Mouse (Mus musculus) right cerebral cortex, adult 2 months (tissue): ENCODE measurements at regions not wholly inside any gene's neighbourhood (a gene's known extent, or its start where the extent isn't known, plus 50 kb on each side); places are given as distances from the start of the nearest gene placed in this dataset.

Source experiments
- DNase-seq, 2 experiments: peaks; one replicate each; pipeline ENCODE4 v3.0.0; 2021 to 2022; ENCODE audit warnings: low spot score in 2 of 2

DNA sequence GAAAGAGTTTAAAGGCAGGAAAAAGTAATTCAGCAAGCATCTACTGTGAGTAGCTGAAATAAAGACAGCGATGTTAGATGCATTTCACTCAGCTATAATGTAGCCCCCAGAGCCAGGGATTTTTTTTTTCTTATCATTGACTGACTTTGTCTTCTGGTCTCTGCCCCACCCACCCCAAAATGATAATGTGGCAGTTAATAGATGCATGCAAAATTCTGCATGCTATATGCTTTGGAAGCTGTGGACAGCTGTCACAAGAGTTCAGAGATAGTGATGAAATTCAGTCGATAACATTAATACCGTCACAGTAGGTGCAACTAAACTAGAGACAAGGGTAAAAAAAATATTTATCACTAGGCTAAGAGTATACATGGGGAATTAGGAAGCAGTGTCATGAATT is 263.7 kb downstream of the Rpl36a-ps1 start:
- no peak for DNase-seq

DNA sequence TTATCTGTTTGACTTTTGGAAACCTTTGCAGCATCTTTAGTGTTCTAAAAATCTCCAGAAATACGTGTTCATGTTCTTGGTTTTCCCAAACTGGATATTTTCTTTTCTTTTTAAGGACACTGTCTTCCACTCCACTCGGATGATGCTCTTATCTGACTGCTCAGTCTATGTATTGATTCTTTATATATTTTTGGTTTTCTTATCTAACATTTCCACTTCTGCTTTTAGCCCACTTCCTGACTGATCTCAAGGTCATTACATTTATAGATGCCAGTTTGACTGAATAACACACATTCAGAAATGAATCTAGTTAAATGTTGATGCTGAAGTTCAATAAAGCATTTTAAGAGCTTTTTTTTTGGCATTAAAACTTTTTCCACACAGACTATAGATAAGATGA is 265.3 kb downstream of the Rpl36a-ps1 start:
- no peak for DNase-seq

DNA sequence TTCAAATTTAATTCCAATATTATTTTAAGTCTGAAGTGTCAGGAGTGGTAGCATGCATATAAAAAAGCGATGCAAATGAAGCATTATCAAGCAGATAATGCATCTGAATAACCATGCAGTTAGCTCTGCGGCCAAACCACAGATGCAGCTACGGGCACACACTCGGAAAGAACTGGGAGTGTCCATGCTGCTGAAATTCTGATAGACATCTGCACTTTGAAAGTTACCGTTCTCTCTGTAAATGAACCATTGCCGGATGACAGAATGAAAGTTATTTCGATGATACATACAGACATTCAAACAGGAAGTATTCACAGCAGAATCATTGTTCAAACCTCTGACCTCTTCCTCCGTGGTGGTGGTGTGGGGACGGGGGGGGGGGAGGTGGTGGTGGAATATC is 271.6 kb downstream of the Rpl36a-ps1 start:
- no peak for DNase-seq

DNA sequence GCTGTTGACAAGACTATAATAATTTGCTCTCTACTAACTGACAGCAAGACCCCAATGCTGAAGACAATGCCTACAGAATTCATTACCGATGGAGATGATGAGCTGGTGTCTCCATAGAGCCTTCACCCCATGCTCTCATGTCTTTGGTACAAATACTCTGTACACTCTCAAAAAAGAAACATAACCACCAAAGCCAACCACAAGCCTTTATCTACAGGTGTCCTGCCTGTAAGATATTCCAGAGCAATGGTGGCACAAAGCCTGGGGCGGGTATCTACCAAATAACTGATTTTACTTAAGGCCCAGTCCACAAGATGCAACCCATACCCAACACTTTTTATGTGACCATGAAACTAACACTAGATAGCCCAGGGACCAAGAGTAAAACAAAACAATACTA is 273.1 kb downstream of the Rpl36a-ps1 start:
- no peak for DNase-seq

DNA sequence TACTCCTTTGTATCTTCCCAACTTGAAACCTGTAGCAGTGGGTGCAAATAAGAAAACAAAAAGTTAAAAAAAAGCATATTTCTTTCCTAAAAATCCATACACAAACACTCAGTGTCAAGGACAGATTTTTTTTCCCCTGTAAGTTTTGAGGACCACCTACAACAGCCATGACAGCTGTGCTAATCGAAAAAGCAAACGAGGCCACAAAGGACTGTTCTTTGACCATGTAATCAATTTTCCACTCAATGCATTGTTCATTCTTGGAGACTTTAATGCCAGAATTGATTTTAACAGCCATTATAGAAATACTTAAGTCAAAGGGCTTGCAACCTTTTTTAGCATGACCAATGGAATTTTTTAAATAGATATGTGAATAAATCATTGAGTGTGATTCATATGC is 286.1 kb downstream of the Rpl36a-ps1 start:
- no peak for DNase-seq

DNA sequence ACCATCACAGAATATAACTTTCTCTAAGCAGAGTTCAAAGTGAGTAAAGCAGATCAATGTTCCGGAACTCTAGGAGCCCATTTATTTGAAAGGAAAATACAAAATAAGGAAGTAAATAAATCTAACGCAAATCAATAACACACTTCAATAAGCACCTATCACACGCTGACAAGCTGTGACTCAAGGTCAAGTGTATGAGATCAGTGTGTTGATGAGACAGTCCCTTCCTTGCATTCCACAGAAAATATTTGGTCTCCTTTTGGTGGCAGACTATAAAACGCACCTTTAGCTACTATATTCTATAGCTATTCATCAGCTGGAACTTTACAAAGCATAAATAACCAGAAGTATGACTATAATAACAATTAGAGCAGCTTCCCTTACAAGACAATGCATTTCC is 286.5 kb downstream of the Rpl36a-ps1 start:
- no peak for DNase-seq

DNA sequence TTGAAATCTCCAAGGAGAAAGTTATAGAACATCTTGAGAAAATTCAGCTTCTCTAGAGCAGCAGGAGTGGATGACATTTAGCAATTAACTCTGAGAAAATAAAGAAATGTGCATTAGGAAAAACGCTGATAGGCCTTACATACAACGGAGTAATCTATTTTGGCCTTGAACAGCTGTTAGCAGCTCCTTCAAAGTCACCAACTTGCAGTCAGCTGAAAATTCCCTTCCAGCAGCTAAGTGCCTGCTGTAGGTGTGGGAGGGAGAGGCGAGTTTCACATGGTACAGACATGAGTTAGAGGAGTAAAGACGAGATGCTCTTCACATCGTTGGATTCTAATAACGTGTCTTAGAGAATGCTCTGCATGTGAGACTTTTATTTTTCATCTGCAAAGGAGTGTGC is 290.8 kb downstream of the Rpl36a-ps1 start:
- peak; percentile 8 to 36 for DNase-seq

DNA sequence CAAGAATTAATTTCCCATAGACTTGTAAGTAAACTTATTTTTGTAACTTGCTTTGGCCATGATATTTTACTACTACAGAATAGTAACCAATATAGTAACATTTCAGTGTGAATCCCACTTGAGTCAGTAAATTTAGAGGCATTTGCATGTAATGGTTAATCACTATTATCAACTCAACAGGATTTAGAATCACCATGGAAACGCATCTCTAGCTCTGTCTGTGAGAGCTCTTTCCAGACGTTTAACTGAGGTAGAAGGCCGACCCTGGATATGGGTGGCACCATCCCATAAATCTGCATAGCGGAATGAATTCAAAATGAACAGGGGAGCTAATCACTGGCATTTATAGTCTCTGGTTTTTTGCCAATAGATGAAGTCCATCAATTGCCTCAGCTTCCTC is 337.6 kb downstream of the Rpl36a-ps1 start:
- DNase-seq, result no peak

DNA sequence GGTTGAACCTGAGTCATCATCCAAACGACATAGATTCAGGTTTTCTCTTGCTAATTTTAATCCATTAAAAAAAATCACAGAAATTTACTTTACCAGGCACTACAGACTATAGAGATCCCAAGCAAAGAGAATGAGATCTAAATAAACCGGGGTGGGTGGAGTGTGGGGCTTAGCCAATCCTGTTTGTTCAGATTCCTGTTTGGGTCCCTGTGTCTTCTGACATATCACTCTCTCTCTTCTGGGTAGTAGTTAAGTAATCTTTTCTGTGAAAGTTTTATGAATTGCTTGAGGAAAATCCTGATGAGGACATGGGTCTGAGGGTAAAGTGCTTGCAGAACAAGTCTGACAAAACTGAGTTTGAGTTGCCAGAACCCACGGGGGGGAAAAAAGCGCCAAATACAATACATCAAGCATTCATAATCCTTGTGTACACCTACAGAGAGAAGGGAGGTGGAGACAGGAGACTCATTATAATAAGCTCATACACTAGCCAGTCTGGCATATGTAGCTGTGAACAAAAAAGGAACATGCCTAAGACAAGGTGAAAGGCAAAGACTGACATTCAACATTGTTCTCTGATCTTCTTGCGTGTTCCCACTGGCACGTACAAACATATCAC is 339.8 kb downstream of the Rpl36a-ps1 start:
- no peak for DNase-seq

DNA sequence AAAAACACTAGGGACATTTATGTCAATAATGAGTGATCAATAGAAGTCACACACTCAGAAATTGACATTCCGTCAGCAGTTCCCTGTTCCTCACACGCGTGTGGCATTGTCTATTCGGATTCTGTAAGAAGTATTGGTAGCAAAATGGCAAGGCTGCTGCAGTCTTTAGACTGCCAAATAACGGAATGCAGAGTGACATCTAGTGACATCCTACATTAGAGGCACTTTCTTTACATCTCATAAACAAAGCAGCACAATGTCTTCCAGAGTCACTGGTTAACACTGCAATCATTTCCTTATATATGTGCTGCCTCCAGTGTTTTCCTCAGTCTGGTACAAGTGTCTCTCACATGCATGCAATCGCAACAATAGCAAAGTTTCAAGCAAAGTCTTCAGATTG is 342.9 kb downstream of the Rpl36a-ps1 start:
- DNase-seq, result no peak

DNA sequence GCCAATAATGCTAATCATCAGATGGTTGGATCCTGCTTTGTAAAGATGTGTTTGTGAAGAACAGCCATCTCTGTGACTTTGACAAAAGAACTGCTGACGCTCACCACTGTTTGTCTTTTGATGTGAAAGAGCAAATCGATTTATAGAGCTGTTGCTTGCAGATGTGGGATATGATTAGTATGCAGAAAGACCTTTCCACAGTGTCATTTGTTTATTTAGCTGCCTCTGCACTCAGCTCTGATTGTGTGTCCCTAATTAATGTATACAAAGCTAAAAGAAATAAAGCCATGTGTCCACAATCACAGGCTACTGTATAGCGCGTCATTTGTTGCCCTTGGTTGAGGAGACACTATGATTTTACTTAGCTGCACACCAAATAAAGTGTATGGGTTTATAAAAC is 343.6 kb downstream of the Rpl36a-ps1 start:
- no peak for DNase-seq

DNA sequence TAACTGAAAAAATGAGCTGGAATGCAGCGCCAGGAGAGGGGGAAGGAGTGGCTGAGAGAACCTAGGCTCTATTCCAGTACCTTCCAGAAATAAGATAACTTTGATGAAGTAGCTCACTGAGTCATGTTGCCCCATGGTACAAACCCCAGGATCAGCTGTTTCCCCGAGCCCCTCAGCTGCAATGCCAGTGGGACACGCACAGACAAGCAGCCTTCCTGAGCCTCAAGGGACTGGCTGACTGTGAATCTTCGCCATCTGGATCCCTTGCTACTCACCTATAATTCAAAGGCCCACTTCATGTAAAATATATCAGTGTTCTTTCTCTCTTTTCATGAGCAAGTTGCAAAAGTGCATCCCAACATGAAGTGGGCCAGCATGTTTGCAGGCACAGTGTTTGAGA is 346.5 kb downstream of the Rpl36a-ps1 start:
- no peak for DNase-seq

DNA sequence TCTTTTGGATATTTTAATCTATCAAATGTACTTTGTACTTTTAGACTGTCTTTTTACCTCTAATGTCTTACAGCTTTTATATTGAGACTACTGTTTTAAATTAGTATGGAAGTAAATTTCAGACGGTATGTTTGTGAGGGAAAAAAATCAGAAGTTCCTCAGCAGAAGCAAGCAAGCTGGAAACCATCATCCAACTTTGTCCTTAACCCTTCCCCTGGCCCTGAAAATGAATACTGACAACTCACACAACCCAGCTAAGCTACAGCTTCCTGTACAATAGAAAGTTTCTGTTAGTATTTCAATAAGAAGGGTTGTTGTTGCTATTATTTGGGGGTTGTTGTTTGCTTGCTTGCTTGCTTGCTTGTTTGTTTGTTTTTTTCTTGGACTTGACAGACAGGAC is 350.4 kb downstream of the Rpl36a-ps1 start:
- DNase-seq, result no peak

DNA sequence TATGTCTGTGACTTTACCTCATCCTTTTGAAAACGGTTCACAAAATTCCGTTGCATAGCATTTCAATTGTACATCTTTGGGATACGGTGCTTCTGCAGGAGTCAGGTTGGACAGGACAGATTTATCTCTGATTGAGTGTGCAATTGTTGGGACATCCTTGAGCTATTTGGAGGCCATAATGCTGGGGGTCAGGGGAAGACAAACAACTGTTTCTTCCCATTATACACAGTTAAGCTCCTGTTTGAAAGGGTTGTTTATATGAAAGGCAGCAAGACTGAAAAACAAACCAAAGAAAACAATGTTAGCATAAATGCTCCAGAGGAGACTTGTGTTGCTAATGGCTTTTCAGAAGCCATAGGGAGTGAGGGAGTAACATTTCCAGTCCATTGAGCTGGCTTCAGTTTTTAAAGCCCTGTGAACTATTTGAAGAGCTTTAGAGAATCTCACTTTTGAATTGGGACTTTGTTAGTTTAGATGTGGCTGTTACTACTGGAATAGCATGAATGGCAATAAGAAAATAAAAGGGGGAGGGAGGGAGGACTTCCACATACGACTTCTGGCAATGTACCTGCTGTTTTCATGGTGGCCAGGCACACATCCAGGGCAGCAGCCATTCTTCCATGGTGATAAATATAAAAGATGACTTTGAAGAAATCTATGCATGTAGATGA is 351.3 kb downstream of the Rpl36a-ps1 start:
- no peak for DNase-seq

DNA sequence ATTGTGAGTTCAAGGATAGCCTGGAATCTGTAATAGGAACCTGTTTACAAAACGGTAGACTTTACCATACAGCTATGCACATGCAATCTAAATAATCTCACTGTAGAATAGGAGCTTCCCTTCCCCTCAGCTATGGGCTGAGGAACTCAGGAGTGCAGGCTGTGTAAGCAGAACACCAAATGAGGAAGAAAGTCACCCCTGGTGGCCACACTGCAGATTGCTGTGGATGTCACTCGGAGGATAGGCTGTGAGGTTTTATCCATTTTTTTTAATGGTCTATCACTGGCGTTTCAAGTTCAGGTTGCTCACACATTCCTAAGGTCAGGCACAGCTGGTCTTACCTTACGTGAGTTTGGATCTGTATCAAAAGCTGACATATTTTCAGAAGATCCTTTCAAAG is 365.1 kb downstream of the Rpl36a-ps1 start:
- DNase-seq, result no peak

DNA sequence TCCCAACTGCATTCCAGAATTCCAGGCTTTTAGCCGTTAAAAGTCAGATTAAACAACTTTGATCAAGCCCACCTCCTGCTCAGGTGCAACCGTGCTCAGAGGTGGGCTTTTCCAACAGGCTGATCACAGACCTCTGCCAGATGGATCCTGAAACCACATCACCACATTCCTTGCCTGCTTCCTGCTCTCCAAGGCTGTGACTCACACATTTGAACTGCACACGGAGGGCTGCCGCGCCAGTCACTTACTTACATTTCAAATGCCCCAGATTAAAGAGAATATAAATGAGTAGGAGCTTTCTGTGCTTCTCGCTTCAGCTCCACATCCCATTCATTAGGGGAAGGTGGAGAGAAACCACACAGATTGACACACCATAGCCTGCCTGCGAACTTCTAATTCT is 367.6 kb downstream of the Rpl36a-ps1 start:
- DNase-seq, result no peak

DNA sequence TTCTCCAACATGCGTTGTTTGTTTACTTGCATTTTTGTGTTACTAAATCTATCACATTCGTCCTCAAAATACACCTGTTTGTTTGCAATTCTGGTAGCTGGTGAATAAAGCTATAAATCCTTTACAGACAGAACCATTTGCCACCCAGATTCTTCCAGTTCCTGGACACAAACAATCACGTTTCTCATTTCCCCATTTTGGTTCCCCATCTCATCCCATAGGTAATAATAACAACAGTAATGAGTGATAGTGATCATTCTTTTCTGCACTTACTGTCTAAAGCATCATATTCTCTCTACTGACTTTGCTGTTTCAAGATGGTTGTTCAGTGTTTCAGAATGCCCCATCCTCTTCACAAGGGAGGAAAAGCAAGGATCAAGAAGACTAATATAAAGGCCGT is 368.3 kb downstream of the Rpl36a-ps1 start:
- DNase-seq, result no peak

DNA sequence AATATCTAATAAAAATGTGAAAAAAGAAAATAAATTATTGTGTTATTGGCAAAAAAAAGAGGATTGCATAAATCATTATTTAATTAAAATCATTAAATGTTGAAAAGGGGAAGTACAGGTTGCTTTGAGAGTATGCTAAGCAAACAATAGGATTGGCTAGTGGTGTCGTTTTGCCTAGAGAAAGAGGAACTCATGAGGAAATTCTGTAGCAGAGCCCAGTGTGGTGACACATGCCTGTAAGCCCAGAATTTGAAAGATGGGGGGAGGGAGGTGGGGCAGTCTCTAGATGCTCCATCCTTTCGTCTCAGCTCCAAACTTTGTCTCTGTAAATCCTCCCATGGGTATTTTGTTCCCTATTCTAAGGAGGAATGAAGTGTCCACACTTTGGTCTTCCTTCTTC is 388.3 kb downstream of the Rpl36a-ps1 start:
- DNase-seq, result no peak

DNA sequence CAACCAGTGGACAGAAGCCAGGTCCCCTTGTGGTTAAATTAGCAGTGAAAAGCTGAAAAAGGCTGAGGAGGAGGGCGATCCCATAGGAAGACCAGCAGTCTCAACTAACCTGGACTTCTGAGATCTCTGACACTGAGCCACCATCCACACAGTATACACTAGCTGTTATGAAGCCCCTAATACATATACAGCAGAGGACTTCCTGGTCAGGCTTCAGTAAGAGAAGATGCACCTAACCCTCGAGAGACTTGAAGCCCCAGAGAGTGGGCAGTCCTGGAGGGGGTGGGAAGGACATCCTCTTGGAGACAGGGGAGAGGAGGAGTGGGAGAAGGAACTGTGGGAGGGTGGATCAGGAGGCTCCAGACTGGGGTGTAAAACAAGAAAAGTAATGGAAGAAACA is 397.9 kb downstream of the Rpl36a-ps1 start:
- no peak for DNase-seq

DNA sequence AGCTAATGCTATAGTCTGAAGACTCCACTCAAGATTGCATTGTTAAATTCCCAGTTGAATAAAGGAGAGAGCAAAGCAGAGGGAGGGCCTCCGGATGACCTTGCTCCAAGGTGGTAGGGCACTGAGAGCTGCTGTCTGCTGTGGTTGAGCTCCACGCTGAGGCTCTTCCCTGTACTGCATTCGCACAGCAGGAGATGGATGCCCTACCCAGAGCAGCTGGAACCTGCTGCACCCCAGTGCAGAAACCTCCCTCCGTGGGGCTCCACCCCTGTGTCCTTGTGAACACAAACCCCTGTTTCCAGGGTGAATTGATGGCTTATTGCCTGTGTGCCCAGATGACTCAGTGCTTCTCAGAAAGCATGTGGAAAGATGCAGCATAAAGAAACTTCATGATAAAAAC is 404.3 kb downstream of the Rpl36a-ps1 start:
- DNase-seq, result peak in 1 of 2 experiments; percentile 6

DNA sequence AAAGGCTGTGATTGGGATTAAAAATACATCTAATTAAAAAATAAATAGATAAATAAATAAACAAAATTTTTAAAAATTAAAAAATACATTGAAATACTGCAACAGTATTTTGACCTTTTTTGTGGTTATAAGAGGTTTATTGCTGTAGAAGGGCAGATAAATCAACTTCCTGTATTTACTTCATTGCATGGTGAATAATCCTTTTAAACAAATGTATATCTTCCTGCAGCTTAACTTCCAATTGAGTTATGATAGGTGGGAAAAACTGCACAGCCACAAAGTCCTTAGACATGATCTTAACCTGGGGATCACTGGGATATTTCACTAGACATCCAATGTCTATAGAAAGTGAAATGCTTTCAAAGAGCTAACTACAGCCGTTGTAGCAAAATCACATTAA is 402.1 kb upstream of the Dach1 start:
- no peak for DNase-seq

DNA sequence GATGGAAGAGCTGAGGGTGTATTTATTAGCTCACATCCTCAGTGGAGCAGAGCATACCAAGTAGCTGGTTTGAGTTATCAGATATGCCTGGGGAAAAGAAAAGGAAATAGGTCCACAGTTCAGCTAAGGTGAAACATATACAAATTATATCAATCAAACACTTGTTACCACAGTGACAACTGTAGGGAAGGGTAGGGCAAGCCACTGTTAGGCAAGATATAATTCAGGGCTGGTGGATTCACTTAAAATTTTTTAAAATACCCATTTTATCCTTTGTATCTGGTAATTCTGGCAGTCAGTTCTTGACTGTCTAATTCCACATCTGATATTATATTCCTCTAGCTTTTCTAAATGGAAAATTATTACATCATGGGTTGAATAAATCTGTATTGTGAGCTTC is 392.4 kb upstream of the Dach1 start:
- no peak for DNase-seq

DNA sequence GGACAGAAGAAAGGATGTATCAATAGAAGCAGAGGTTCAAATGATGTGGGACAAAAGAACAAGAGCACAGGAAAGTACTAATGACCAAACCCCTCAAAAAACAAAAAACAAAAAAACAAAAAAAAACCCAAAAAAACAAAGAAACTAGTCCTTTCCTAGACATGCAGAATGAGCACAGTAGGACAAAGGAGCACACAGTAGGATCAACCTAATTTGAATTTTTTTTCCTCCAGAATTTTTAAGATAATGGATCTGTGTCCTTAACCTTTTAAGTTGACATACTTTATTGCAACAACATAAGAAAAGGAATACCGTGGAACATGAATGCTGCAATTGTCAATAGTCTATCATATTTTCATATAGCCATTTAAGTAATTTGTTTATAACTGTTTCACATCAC is 370.2 kb upstream of the Dach1 start:
- no peak for DNase-seq

DNA sequence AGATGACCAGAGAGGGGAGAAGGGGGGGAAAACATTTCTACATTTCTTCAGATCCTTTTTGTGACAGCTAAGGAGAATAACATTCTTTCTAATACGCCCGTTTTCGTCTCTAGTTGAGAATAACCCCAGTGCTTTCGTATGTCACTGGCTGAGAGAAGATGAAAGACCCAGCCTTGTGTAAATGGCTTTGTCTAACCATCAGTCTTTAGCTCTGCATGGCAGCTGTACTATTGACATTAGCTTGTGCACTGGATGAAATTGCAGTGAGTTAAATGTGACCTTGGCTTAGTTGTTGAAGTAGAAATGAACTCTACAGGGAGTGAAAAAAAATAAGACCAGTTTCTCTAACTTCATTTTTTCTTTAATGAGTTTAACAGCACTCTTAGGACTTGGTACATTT is 368.7 kb upstream of the Dach1 start:
- DNase-seq, result no peak
